ENCODE assay signal across 16 mouse cellular contexts in the genomic region with DNA sequence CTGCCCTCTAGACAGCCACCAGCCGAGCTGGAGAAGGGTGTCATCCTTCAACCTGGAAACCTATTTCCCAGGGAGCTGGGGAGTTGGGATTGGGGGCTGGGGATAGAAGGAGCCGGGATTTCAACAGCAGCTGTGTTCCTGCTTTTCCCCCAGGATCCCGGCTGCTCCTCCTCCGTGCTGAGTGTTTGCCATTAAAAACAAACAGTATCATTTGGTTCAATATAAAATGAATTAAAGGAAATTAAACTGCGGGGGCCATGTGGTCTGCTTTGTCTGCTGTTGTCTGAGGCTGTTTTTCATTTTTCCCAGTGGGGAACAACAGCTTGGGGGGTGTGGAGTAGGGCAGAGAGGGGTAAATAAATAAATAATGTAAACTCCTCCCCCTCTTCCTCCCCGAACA. TPM values are rescaled to one million over a fixed set of nuclear protein-coding genes. Genes with fewer than 3 reads are reported as not detected.
A peak's percentile ranks its signal among the peaks of the same experiment; 100 is the strongest.
DNase-seq lines count a peak whose midpoint lies in the region; ATAC-seq and TF ChIP-seq lines count a peak whose summit lies in the region.
"Had no signal": no experiment of that assay in that cellular context is flagged by ENCODE, and none has a peak within 500 bp of the region (broad histone marks: within the 10 kb centered on the region; RNA-seq: fewer than 3 reads in every experiment).

No protein-coding gene starts in this region.

- H3K4me2 ChIP-seq in hindbrain, embryonic 12.5 days (replicated peaks) = no peak overlapping the region
- H3K4me2 ChIP-seq in hindbrain, embryonic 11.5 days (replicated peaks; ENCODE audit: low read depth, low read length) = no peak overlapping the region
- H3K4me2 ChIP-seq in liver, postnatal 0 days (ENCODE audit: low read depth, low read length) = no peak overlapping the region
- H3K4me2 ChIP-seq: hindbrain, embryonic 15.5 days; limb, embryonic 12.5 days; stomach, embryonic 15.5 days had no signal

- H3K4me1 ChIP-seq in hindbrain, embryonic 12.5 days = peaks cover 20% of the 10 kb centered on the region
- H3K4me1 ChIP-seq in hindbrain, embryonic 11.5 days (replicated peaks; ENCODE audit: control insufficient read depth, insufficient read depth, low read length) = peaks cover 6% of the 10 kb centered on the region
- H3K4me1 ChIP-seq in liver, postnatal 0 days (ENCODE audit: insufficient read depth) = no peaks in the 10 kb centered on the region

- peaks cover 28% of the 10 kb centered on the region for H3K36me3 ChIP-seq in hindbrain, embryonic 12.5 days
- H3K36me3 ChIP-seq in hindbrain, embryonic 11.5 days (ENCODE audit: control insufficient read depth, insufficient read depth, low read length) = 0 out of 2 replicates have a peak, but pooled peaks cover 2% of the 10 kb centered on the region
- H3K36me3 ChIP-seq in liver, postnatal 0 days (replicated peaks; ENCODE audit: insufficient read depth, low read length) = no peaks in the 10 kb centered on the region
- H3K36me3 ChIP-seq: stomach, embryonic 15.5 days had no signal

- no peak for ATAC-seq in hindbrain, embryonic 12.5 days (ENCODE audit: low FRiP score)
- ATAC-seq in hindbrain, embryonic 11.5 days (ENCODE audit: low FRiP score) = no peak
- no peak for ATAC-seq in liver, postnatal 0 days
- ATAC-seq: CD4-positive, CD25-positive, alpha-beta regulatory T cell, adult 4 months had no signal

- no peak overlapping the region for H3K4me3 ChIP-seq in hindbrain, embryonic 12.5 days
- no peak overlapping the region for H3K4me3 ChIP-seq in hindbrain, embryonic 11.5 days (ENCODE audit: low read depth, low read length)
- no peak overlapping the region for H3K4me3 ChIP-seq in liver, postnatal 0 days (ENCODE audit: low read depth, low read length)
- H3K4me3 ChIP-seq: hindbrain, embryonic 15.5 days; limb, embryonic 12.5 days; stomach, embryonic 15.5 days had no signal

- 67% methylated on average over 6 of the region's 6 CpGs for WGBS in hindbrain, embryonic 12.5 days
- WGBS in hindbrain, embryonic 11.5 days = 70% methylated on average over 6 of the region's 6 CpGs
- 58% methylated on average over 6 of the region's 6 CpGs for WGBS in liver, postnatal 0 days (ENCODE audit: insufficient replicate concordance)

- no peaks in the 10 kb centered on the region for H3K9me3 ChIP-seq in hindbrain, embryonic 12.5 days (replicated peaks)
- no peaks in the 10 kb centered on the region for H3K9me3 ChIP-seq in hindbrain, embryonic 11.5 days (ENCODE audit: control insufficient read depth, low read length)
- no peaks in the 10 kb centered on the region for H3K9me3 ChIP-seq in liver, postnatal 0 days (ENCODE audit: low read length)
- H3K9me3 ChIP-seq: hindbrain, embryonic 15.5 days; limb, embryonic 12.5 days; stomach, embryonic 15.5 days had no signal

- H3K27me3 ChIP-seq in hindbrain, embryonic 12.5 days = no peaks in the 10 kb centered on the region
- no peaks in the 10 kb centered on the region for H3K27me3 ChIP-seq in hindbrain, embryonic 11.5 days (ENCODE audit: control insufficient read depth, insufficient read depth, low read length)
- H3K27me3 ChIP-seq in liver, postnatal 0 days (ENCODE audit: insufficient read depth, low read length) = peaks cover 6% of the 10 kb centered on the region; the same call in 1 of the 2 replicates
- H3K27me3 ChIP-seq: hindbrain, embryonic 15.5 days; limb, embryonic 12.5 days; stomach, embryonic 15.5 days had no signal

- TF ChIP-seq CTCF in liver, postnatal 0 days (IDR thresholded peaks at IDR 0.05; ENCODE audit: low read depth) = no peak

- H3K27ac ChIP-seq in hindbrain, embryonic 12.5 days = peak overlapping the region; percentile 40; the same call in 1 of the 2 replicates
- no peak overlapping the region for H3K27ac ChIP-seq in hindbrain, embryonic 11.5 days (ENCODE audit: low read depth, low read length)
- no peak overlapping the region for H3K27ac ChIP-seq in liver, postnatal 0 days (ENCODE audit: low read depth)
- H3K27ac ChIP-seq: hindbrain, embryonic 15.5 days; limb, embryonic 12.5 days; stomach, embryonic 15.5 days had no signal

- DNase-seq in hindbrain, embryonic 11.5 days (ENCODE audit: low spot score) = no peak
- peak; percentile 68 for DNase-seq in MN1 (ENCODE audit: low spot score)
- DNase-seq in heart, adult 9 months (ENCODE audit: low spot score in 2 of 2) = peak; percentile 52 to 63
- DNase-seq in layer of hippocampus, adult 8-10 months (ENCODE audit: low spot score in 2 of 2) = peak; percentile 59 to 68
- no peak for DNase-seq in liver, postnatal 0 days
- no peak for DNase-seq in cerebellum, postnatal 25 days
- DNase-seq: cerebellum, adult 2 months; lung, adult 18-20 months; right cerebral cortex, postnatal 4 days; thymus, postnatal 25 days had no signal

- H3K9ac ChIP-seq in hindbrain, embryonic 12.5 days = no peak overlapping the region
- no peak overlapping the region for H3K9ac ChIP-seq in hindbrain, embryonic 11.5 days (ENCODE audit: low read depth, low read length)
- H3K9ac ChIP-seq in liver, postnatal 0 days (replicated peaks) = no peak overlapping the region
- H3K9ac ChIP-seq: hindbrain, embryonic 15.5 days; limb, embryonic 12.5 days; stomach, embryonic 15.5 days had no signal

- TF ChIP-seq EP300 in liver, postnatal 0 days (IDR thresholded peaks at IDR 0.05; ENCODE audit: low read depth) = no peak

RNA-seq across cellular contexts. Expression of a gene that starts 27.5 kb away (rescaled TPM):
- 9.4 and 11.0 TPM in 2 replicates for polyA plus RNA-seq in hindbrain, embryonic 12.5 days (2016; fragmentation: Nextera tagmentation; extraction: Ambion mirVana)
- 6.5 and 8.2 TPM in 2 replicates for polyA plus RNA-seq in hindbrain, embryonic 11.5 days (2014; fragmentation: Nextera tagmentation; extraction: Ambion mirVana)
- 10 to 100 TPM; 63.3 to 67.8 (median 65.8) TPM for total RNA-seq in layer of hippocampus, adult 8-10 months (2022)
- 0.14 TPM in 1 of 2 replicates, not detected in the other for polyA plus RNA-seq in liver, postnatal 0 days (2015; fragmentation: Nextera tagmentation; extraction: Ambion mirVana)
- polyA plus RNA-seq: CD4-positive, CD25-positive, alpha-beta regulatory T cell, adult 4 months had no signal

RNA-seq across cellular contexts. Expression of a gene that starts 27.6 kb away (rescaled TPM):
- polyA plus RNA-seq in hindbrain, embryonic 12.5 days (2016; fragmentation: Nextera tagmentation; extraction: Ambion mirVana) = 12.9 and 13.4 TPM in 2 replicates
- 11.3 and 11.5 TPM in 2 replicates for polyA plus RNA-seq in hindbrain, embryonic 11.5 days (2014; fragmentation: Nextera tagmentation; extraction: Ambion mirVana)
- total RNA-seq in layer of hippocampus, adult 8-10 months (2022) = 10 to 100 TPM; 12.3 to 17.7 (median 15.0) TPM
- 1.3 TPM in 2 replicates for polyA plus RNA-seq in liver, postnatal 0 days (2015; fragmentation: Nextera tagmentation; extraction: Ambion mirVana)

RNA-seq across cellular contexts. Expression of a gene that starts 53.0 kb away (rescaled TPM):
- 1.8 TPM in 2 replicates for polyA plus RNA-seq in hindbrain, embryonic 12.5 days (2016; fragmentation: Nextera tagmentation; extraction: Ambion mirVana)
- 0.68 and 0.90 TPM in 2 replicates for polyA plus RNA-seq in hindbrain, embryonic 11.5 days (2014; fragmentation: Nextera tagmentation; extraction: Ambion mirVana)
- 10 to 100 TPM; 24.6 to 32.6 (median 28.6) TPM for total RNA-seq in layer of hippocampus, adult 8-10 months (2022)
- polyA plus RNA-seq in liver, postnatal 0 days (2015; fragmentation: Nextera tagmentation; extraction: Ambion mirVana) = not detected in 2 replicates
- total RNA-seq: megakaryocyte progenitor cell, adult 5-6 weeks had no signal
- polyA plus RNA-seq: CD4-positive, CD25-positive, alpha-beta regulatory T cell, adult 4 months had no signal

Comparison
In these comparisons a context has a peak if more than half of its experiments do, and no peak if none do; other contexts are left out.
1. DNase-seq: peak in MN1 (single experiment), heart, adult 9 months (2 of 2) and layer of hippocampus, adult 8-10 months (2 of 2); none in hindbrain, embryonic 11.5 days (single experiment), liver, postnatal 0 days (single experiment) and cerebellum, postnatal 25 days (0 of 2).